Mouse (Mus musculus): ENCODE results near the gene Txnl4b.

DNA sequence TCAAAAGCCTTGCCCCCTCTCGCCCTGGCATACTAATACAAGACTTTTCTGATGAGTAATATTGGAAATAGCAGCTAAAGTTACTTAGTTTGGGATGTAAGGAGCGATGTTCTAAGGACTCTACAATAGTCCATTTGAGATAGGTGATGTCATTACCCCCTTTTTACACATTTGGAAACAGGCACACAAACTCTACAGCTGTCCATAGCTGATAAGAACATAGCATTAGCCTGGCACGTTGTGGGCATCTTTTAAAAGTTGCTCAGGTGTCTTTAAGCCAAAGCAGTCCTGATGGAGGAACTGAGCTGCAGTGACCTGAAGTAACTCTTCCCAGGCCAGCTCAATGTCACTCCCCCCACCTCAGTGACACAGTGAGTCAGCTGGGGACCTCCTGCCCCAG, 25.7 kb downstream of the Txnl4b start:
- TF ChIP-seq CTCF (IDR thresholded peaks at IDR 0.05; ENCODE audit: control insufficient read depth, insufficient read depth, low read length) (no peak), POLR2A (IDR thresholded peaks at IDR 0.05; ENCODE audit: borderline replicate concordance, control insufficient read depth, low read depth, low read length) (no peak)
